Mouse (Mus musculus): ENCODE data around the gene Fxyd6.

Gene Fxyd6

DNA sequence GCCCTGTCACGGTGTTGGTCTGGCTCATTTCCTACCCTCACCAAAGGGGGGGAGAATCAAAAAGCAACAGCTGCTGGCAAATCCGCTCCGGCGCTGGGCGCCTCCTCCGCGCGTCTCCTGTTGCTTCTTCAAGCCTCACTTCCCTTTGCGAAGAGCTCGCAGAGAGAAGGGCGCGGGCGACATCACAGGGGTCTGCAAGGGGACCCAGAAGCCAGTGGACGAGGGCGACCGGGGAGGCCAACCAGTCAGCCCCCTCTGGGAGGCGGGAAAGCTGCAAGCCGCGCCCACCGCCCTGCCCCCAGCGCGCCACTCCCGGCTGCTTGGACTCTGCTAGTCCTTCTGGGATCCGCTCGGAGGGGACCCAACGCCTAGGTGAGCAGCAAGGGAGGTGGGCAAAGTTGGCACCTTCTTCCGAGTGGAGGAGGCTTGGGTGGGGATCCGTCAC lies at the start of gene Fxyd6:
Gene Fxyd6, plus strand, starts transcription at position 69 of the 445 bp plus-strand sequence.
- DNase-seq (ENCODE audit: low spot score), result peak; percentile 5

- no peak for DNase-seq (ENCODE audit: low spot score)
Observed at GRCm38 (mm10) chr9:45321465-45321864, 48.5 kb upstream of the Fxyd6 start.

- no peak for DNase-seq (ENCODE audit: low spot score)
Observed at GRCm38 (mm10) chr9:45321946-45322430, 48.0 kb upstream of the Fxyd6 start.

- no peak for DNase-seq (ENCODE audit: low spot score)
Observed at GRCm38 (mm10) chr9:45326390-45326789, 43.6 kb upstream of the Fxyd6 start.

GRCm38 (mm10) chr9:45328263-45328662 lies 41.7 kb upstream of the Fxyd6 start:
- no peak for DNase-seq (ENCODE audit: low spot score)

DNA sequence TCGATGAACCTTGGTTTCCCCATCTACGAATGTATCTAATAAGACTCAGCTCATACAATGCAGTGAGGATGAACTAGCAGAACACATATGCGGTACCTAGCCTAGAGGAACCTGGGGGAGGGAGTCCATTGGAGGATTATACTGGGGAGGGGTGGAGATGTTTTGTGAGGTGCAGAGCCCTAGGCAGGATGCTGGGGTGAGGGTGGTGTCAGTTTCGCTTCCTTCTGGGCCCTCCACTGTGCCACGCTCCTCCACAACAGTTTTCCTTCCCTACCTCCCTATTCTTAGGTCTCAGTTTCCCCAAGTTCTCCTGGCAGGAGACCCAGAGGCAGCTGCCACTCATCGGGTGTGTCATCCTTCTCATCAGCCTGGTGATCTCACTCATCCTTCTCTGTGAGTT lies 40.4 kb upstream of the Fxyd6 start:
- no peak for DNase-seq (ENCODE audit: low spot score)

- DNase-seq (ENCODE audit: low spot score), result no peak
Observed at GRCm38 (mm10) chr9:45337406-45337805, 32.6 kb upstream of the Fxyd6 start.

DNA sequence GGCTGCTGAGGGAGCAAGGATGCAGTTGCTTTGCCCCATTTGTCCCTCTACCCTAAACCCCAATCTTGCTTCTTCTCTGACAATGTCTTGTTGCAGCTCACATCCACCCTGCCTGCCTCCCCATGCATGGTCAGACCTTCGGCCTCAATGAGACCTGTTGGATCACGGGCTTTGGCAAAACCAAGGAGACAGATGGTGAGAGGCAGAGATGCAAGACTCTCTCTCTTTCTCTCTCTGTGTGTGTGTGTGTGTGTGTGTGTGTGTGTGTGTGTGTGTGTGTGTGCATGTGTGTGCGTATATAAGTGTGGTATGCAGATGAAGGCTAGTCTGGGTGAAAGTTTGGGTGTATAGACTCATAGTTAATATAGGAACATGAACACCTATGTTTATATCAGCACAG lies 26.9 kb upstream of the Fxyd6 start:
- DNase-seq (ENCODE audit: low spot score), result no peak

DNA sequence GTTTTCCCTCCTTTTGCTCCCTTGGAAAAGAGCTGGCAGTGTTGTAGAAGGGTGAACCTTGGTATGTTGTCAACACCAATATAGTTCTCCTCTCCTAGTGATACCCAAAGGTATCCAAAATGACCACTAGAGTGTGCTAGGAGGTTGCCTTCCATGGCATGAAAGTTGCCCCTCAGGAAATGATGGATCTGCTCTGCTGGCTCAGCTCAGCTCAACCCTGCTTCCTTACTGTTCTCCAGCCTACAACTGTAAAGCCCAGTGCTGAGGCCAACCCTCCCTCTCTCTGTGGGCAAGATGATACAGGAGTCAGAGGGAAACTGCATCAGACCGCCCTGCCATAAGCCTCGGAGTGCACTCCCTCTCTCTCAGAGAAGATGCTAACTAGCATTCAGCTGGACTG lies 24.5 kb upstream of the Fxyd6 start:
- DNase-seq (ENCODE audit: low spot score), result no peak

GRCm38 (mm10) chr9:45346276-45346675 lies 23.7 kb upstream of the Fxyd6 start:
- DNase-seq (ENCODE audit: low spot score), result no peak

DNA sequence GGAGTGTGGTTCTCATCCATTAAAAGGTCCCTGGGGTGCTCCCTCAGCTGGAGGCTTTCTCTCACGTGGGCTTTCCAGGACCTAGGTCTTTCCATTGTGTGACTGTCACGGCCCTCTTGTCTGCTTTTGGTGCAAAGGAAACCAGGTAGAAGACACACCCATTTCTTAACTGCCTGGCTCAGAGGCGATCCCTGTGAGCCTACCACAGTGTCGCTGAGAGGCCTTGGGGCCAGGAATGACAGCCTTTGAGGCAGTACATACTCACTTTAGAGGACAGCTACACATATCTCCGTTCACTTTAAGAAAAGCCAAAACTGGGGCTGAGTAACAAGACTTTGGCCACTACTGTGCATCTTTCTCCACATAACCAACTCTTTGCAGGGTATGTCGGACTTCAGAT lies 21.4 kb upstream of the Fxyd6 start:
- no peak for DNase-seq (ENCODE audit: low spot score)

GRCm38 (mm10) chr9:45349181-45349580 lies 20.8 kb upstream of the Fxyd6 start:
- DNase-seq (ENCODE audit: low spot score), result no peak

- no peak for DNase-seq (ENCODE audit: low spot score)
Observed at GRCm38 (mm10) chr9:45349851-45350250, 20.1 kb upstream of the Fxyd6 start.

GRCm38 (mm10) chr9:45355192-45355591 lies 14.8 kb upstream of the Fxyd6 start:
- no peak for DNase-seq (ENCODE audit: low spot score)

DNA sequence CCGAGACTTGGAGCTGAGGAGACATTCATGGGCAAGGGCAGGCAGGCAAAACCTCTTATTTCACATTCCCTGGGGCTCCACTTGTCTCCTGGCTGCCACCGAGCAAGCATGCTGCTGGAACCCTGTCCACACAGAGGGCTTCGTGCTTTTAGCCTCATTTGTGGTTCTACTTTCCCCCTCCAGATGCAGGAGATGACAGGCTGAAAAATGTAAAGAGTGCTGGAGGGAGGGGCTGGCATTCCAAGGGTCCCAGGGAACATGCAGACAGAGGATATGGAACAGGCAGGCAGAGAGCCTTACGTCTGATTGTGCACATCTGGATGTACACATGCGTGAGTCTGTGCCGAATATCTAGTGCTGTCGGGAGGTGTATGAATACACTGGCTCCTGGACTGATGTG lies 11.6 kb upstream of the Fxyd6 start:
- DNase-seq (ENCODE audit: low spot score), result no peak

DNA sequence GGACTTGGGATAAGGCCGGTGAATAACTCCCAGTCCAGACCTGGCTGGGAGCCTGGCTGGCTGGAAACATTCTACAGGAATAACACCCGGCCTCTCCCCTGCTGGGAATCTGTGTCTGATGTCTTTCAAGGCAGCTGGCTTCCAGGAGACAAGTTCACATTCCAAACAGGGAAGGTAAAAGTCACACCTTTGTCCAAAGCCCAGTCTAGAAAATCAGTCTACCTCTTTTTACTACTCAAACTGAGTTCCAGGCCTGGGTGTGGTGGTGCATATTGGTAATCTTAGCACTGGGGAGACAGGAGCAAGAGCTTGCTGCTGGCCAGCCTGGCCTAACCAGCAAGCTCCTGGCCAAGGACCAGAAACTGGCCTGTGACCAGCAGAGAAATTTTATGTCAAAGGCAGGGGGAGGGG lies 7.9 kb upstream of the Fxyd6 start:
- DNase-seq (ENCODE audit: low spot score), result no peak

GRCm38 (mm10) chr9:45363639-45364214 lies 6.3 kb upstream of the Fxyd6 start:
- no peak for DNase-seq (ENCODE audit: low spot score)

GRCm38 (mm10) chr9:45367716-45368115 lies 2.3 kb upstream of the Fxyd6 start:
- no peak for DNase-seq (ENCODE audit: low spot score)

DNA sequence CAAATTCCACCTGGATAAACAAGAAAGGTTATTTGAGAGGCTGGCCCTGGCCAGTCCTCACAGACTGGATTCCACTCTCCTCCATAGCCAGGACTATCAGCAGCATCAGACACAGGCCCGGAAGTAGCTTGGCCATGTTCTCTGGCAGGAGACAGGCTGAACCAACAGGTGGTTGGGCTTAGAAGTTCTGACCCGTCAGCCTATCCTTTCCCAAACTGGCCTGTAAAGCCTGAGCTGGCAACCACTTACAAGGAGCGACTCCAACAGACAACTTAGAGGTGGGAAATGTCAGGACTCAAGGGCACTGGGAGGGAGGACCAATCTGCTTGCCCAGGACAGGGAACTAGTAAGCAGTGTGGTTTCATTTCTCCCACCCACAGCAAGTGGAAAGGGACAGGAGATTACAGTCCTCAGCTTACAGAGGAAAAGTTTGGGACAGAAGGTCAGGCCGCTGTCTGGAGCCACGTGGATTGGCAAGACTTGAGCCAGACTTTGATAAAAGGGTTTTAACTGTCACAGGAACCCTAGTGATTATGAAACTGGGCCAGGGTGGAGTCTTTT lies 1.6 kb upstream of the Fxyd6 start:
- DNase-seq (ENCODE audit: low spot score), result no peak

GRCm38 (mm10) chr9:45370616-45371336 lies 791 bp downstream of the Fxyd6 start:
- no peak for DNase-seq (ENCODE audit: low spot score)

DNA sequence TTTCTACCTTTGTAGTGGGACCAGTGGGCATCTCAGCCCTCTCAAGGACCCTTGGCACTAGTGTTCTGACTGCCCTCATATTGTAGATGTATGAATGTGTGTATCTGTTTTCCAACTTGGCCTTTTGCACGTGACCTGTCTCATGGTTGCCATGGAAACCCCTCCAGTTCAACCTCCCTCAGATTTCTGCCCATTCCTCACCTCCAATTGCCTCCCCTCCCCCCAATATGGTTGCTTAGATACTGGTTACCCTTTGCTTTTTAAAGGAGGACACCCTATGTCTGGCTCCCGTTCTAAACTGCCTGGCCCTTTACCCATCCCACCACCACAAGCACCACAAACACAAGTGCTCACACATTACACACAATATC lies 1.3 kb downstream of the Fxyd6 start:
- DNase-seq (ENCODE audit: low spot score), result no peak

- DNase-seq (ENCODE audit: low spot score), result no peak
Observed at GRCm38 (mm10) chr9:45373896-45374295, 3.9 kb downstream of the Fxyd6 start.

DNA sequence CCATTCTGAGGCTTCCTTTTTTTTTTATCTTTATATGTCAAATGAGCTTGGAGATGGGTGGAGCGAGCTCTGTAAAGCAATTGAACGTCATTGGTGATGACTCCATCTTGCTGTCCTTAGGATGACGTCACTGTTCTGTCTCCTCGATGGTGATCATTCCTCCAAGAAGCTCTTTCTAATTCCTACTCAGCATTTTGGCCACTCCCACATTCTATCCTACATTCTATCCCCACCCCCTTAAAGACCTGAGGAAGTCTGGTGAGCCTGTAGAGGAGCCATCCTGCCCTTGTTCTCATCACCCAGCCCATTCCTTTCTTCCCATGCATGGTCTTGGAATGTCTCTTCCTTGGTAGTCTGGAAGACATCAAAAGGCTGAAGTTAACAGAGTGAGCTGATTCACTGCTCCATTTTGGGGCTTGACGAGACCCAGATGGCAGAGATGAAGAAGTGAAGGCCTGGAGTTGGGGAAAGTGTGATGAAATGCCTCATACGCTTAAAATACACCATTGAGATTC lies 5.1 kb downstream of the Fxyd6 start:
- DNase-seq (ENCODE audit: low spot score), result no peak
